ENCODE assay signal across 10 mouse cellular contexts in genomic region chr16:72356515-72357357, GRCm38 (mm10). TPM values are rescaled to one million over a fixed set of nuclear protein-coding genes. Genes with fewer than 3 reads are reported as not detected.
A peak's percentile ranks its signal among the peaks of the same experiment; 100 is the strongest.
DNase-seq lines count a peak whose midpoint lies in the region; ATAC-seq and TF ChIP-seq lines count a peak whose summit lies in the region.
"Had no signal": no experiment of that assay in that cellular context is flagged by ENCODE, and none has a peak within 500 bp of the region (broad histone marks: within the 10 kb centered on the region; RNA-seq: fewer than 3 reads in every experiment).

No protein-coding gene starts in this region.

- no peaks in the 10 kb centered on the region for H3K9me3 ChIP-seq in forebrain, embryonic 14.5 days (replicated peaks; ENCODE audit: control insufficient read depth, low read length)
- no peaks in the 10 kb centered on the region for H3K9me3 ChIP-seq in forebrain, embryonic 11.5 days (ENCODE audit: control insufficient read depth, low read length)
- H3K9me3 ChIP-seq in ES-E14 (ENCODE audit: control insufficient read depth, insufficient read depth, low read depth, low read length) = no peaks in the 10 kb centered on the region
- H3K9me3 ChIP-seq in intestine, embryonic 16.5 days (ENCODE audit: control insufficient read depth, low read length) = no peaks in the 10 kb centered on the region

- no peaks in the 10 kb centered on the region for H3K27me3 ChIP-seq in forebrain, embryonic 14.5 days (replicated peaks; ENCODE audit: control insufficient read depth, insufficient read depth, low read length)
- no peaks in the 10 kb centered on the region for H3K27me3 ChIP-seq in forebrain, embryonic 11.5 days (ENCODE audit: control insufficient read depth, insufficient read depth, low read length)
- no peaks in the 10 kb centered on the region for H3K27me3 ChIP-seq in intestine, embryonic 16.5 days (replicated peaks; ENCODE audit: control insufficient read depth, insufficient read depth, low read length)

- ATAC-seq in forebrain, embryonic 14.5 days = peak; percentile 58; the same call in 1 of the 2 replicates
- no peak; the same call in 1 of the 2 replicates for ATAC-seq in forebrain, embryonic 11.5 days (replicated peaks; ENCODE audit: low FRiP score)
- ATAC-seq in intestine, embryonic 16.5 days = no peak

- no peak overlapping the region for H3K27ac ChIP-seq in forebrain, embryonic 14.5 days (ENCODE audit: low read depth, low read length)
- H3K27ac ChIP-seq in forebrain, embryonic 11.5 days (ENCODE audit: low read depth, low read length) = no peak overlapping the region
- no peak overlapping the region for H3K27ac ChIP-seq in ES-E14 (ENCODE audit: insufficient read depth, low read depth, low read length, poor library complexity, severe bottlenecking)
- H3K27ac ChIP-seq in intestine, embryonic 16.5 days (ENCODE audit: low read length) = no peak overlapping the region

- intact Hi-C loops in left cerebral cortex, postnatal 14 days (cut with DNase I) = loop anchor here (10.0 kb wide), 1 partner anchor 248 kb away; no protein-coding TSS in a partner anchor
- intact Hi-C loops in left cerebral cortex, postnatal 36 days (cut with DNase I) = loop anchor here (5.0 to 10.0 kb wide), 2 partner anchors 248 to 621 kb away; no protein-coding TSS in a partner anchor

- no peaks in the 10 kb centered on the region for H3K36me3 ChIP-seq in forebrain, embryonic 14.5 days (ENCODE audit: control insufficient read depth, insufficient read depth, low read length)
- H3K36me3 ChIP-seq in forebrain, embryonic 11.5 days (ENCODE audit: control insufficient read depth, insufficient read depth, low read length) = no peaks in the 10 kb centered on the region
- no peaks in the 10 kb centered on the region for H3K36me3 ChIP-seq in ES-E14 (ENCODE audit: control insufficient read depth, insufficient read depth, low read length, poor library complexity, severe bottlenecking)
- no peaks in the 10 kb centered on the region for H3K36me3 ChIP-seq in intestine, embryonic 16.5 days (ENCODE audit: control insufficient read depth, insufficient read depth, low read length)

- H3K4me3 ChIP-seq in forebrain, embryonic 14.5 days (ENCODE audit: low read depth, low read length) = no peak overlapping the region
- no peak overlapping the region for H3K4me3 ChIP-seq in forebrain, embryonic 11.5 days (ENCODE audit: low read depth, low read length)
- H3K4me3 ChIP-seq in ES-E14 (ENCODE audit: insufficient read depth in 1 of 2, low read depth in 1 of 2, low read length in 2 of 2, poor library complexity in 1 of 2, severe bottlenecking in 1 of 2) = no peak overlapping the region
- H3K4me3 ChIP-seq in intestine, embryonic 16.5 days (ENCODE audit: low read length) = no peak overlapping the region
- H3K4me3 ChIP-seq: erythroblast, embryonic 14.5 days; myocyte had no signal

- in situ Hi-C loops in ES-E14 (cut with MboI; ENCODE audit: low sequenced_read_pairs in 2 of 2, unreplicated experiment in 2 of 2) = no loop called here

- no peaks in the 10 kb centered on the region for H3K4me1 ChIP-seq in forebrain, embryonic 14.5 days (ENCODE audit: control insufficient read depth, insufficient read depth, low read length)
- H3K4me1 ChIP-seq in forebrain, embryonic 11.5 days (replicated peaks; ENCODE audit: control insufficient read depth, insufficient read depth, low read length) = no peaks in the 10 kb centered on the region
- H3K4me1 ChIP-seq in ES-E14 (ENCODE audit: control insufficient read depth in 2 of 2, insufficient read depth in 2 of 2, low read length in 2 of 2, poor library complexity in 1 of 2) = no peaks in the 10 kb centered on the region
- H3K4me1 ChIP-seq in intestine, embryonic 16.5 days (ENCODE audit: control insufficient read depth, insufficient read depth, low read length) = no peaks in the 10 kb centered on the region

- WGBS in forebrain, embryonic 14.5 days = 85% methylated on average over 2 of the region's 2 CpGs
- 82% methylated on average over 2 of the region's 2 CpGs for WGBS in forebrain, embryonic 11.5 days
- WGBS in intestine, embryonic 16.5 days = 74% methylated on average over 2 of the region's 2 CpGs

- H3K9ac ChIP-seq in forebrain, embryonic 14.5 days (ENCODE audit: low read length) = no peak overlapping the region
- H3K9ac ChIP-seq in forebrain, embryonic 11.5 days (ENCODE audit: low read length) = no peak overlapping the region
- H3K9ac ChIP-seq in ES-E14 (ENCODE audit: insufficient read depth, low read depth, low read length, poor library complexity, severe bottlenecking) = no peak overlapping the region
- H3K9ac ChIP-seq in intestine, embryonic 16.5 days (ENCODE audit: low read depth, low read length) = no peak overlapping the region

- H3K4me2 ChIP-seq in forebrain, embryonic 14.5 days (ENCODE audit: low read length) = no peak overlapping the region
- H3K4me2 ChIP-seq in forebrain, embryonic 11.5 days (ENCODE audit: low read depth, low read length, severe bottlenecking) = no peak overlapping the region
- no peak overlapping the region for H3K4me2 ChIP-seq in intestine, embryonic 16.5 days (ENCODE audit: low read depth, low read length)

- DNase-seq in forebrain, embryonic 14.5 days (ENCODE audit: low spot score) = peak; percentile 83
- DNase-seq in forebrain, embryonic 11.5 days (ENCODE audit: low spot score) = no peak
- DNase-seq in left cerebral cortex, postnatal 14 days (ENCODE audit: low spot score in 2 of 2) = peak; percentile 47 to 61
- DNase-seq in left cerebral cortex, postnatal 36 days (ENCODE audit: low spot score in 2 of 2) = no peak
- DNase-seq in ES-E14 (ENCODE audit: low read depth, low spot score) = peak; percentile 19
- peak; percentile 20 for DNase-seq in forelimb bud, embryonic 11.5 days (ENCODE audit: low read depth, low spot score)
- no peak for DNase-seq in right cerebral cortex, adult 18-20 months

TF ChIP-seq in ES-E14, 5 proteins besides CTCF, POLR2A, EP300 and RAD21:
- TF ChIP-seq ZNF384 (IDR thresholded peaks at IDR 0.05; ENCODE audit: low read depth, low read length) (no peak), MAFK (IDR thresholded peaks at IDR 0.05; ENCODE audit: insufficient read depth, low read depth, low read length) (no peak), HCFC1 (IDR thresholded peaks at IDR 0.05; ENCODE audit: borderline replicate concordance, insufficient read depth, low read length) (no peak)

RNA-seq across cellular contexts. Expression of gene Robo1, which starts 48.6 kb away (rescaled TPM):
- polyA plus RNA-seq in forebrain, embryonic 14.5 days (2014; fragmentation: Nextera tagmentation; extraction: Ambion mirVana) = 37.1 and 49.4 TPM in 2 replicates
- polyA plus RNA-seq in forebrain, embryonic 11.5 days (2014; fragmentation: Nextera tagmentation; extraction: Ambion mirVana) = 34.8 and 41.4 TPM in 2 replicates
- total RNA-seq in left cerebral cortex, postnatal 14 days (2021) = 10 to 100 TPM; 75.0 to 75.7 TPM
- 10 to 100 TPM; 50.7 to 69.6 TPM for total RNA-seq in left cerebral cortex, postnatal 36 days (2021)
- total RNA-seq in ES-E14 (2012; rRNA removed) = 20.5 and 41.7 TPM in 2 replicates
- polyA plus RNA-seq in intestine, embryonic 16.5 days (2015; fragmentation: Nextera tagmentation; extraction: Ambion mirVana) = 10.9 and 11.5 TPM in 2 replicates
- polyA plus RNA-seq: erythroblast, embryonic 14.5 days had no signal

Comparison
In these comparisons a context has a peak if more than half of its experiments do, and no peak if none do; other contexts are left out.
1. DNase-seq: peak in forebrain, embryonic 14.5 days (single experiment), left cerebral cortex, postnatal 14 days (2 of 2), ES-E14 (single experiment) and forelimb bud, embryonic 11.5 days (single experiment); none in forebrain, embryonic 11.5 days (single experiment), left cerebral cortex, postnatal 36 days (0 of 2) and right cerebral cortex, adult 18-20 months (single experiment).